ENCODE assay signal across 8 mouse cellular contexts in the genomic region with DNA sequence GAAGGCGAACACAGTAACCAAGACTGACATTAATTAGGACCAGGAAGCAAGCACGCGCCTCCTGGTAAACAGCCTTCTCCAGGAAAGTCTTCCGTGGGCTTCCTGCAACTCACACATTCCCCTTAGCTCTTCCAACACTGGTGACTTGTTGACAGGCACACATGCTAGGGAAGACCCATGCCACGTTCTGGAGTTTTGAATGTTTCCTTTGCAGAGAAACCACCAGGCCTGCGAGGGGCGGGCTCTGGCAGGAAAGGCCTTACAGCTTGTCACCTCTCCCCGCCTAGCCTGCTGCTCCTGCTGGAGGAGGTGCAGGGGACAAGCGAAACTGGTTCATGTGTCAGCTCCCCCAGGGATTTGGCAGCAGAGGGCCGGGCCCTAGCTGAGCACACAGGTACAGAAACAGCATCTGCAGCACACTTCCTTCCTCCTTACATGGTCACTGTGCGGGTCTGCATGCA. TPM values are rescaled to one million over a fixed set of nuclear protein-coding genes. Genes with fewer than 3 reads are reported as not detected.
A peak's percentile ranks its signal among the peaks of the same experiment; 100 is the strongest.
DNase-seq lines count a peak whose midpoint lies in the region; ATAC-seq and TF ChIP-seq lines count a peak whose summit lies in the region.

No protein-coding gene starts in this region.

- H3K4me2 ChIP-seq in intestine, embryonic 16.5 days (ENCODE audit: low read depth, low read length), result peak overlapping the region; percentile 53

- peak; percentile 77 for ATAC-seq in intestine, embryonic 16.5 days

- no peaks in the 10 kb centered on the region for H3K9me3 ChIP-seq in intestine, embryonic 16.5 days (ENCODE audit: control insufficient read depth, low read length)

- peak; percentile 4 to 9 for DNase-seq in frontal cortex, postnatal 36 days (ENCODE audit: low spot score in 2 of 2)
- no peak for DNase-seq in frontal cortex, adult 2 months (ENCODE audit: extremely low spot score in 1 of 2, low spot score in 1 of 2)
- peak; percentile 68 for DNase-seq in embryo, embryonic 11 days
- DNase-seq in heart, adult 18-20 months, result peak; percentile 49 to 56
- DNase-seq in lung, adult 2 months, result peak; percentile 61
- DNase-seq in ovary, adult 18-20 months (ENCODE audit: low spot score), result peak; percentile 37
- DNase-seq in urinary bladder, postnatal 36 days (ENCODE audit: low spot score in 2 of 2), result peak; percentile 60 to 82

- H3K36me3 ChIP-seq in intestine, embryonic 16.5 days (ENCODE audit: control insufficient read depth, insufficient read depth, low read length), result no peaks in the 10 kb centered on the region

- no peak for TF ChIP-seq CTCF in lung, adult 2 months (IDR thresholded peaks at IDR 0.05; ENCODE audit: insufficient read depth, low read length)

- H3K27ac ChIP-seq in intestine, embryonic 16.5 days (ENCODE audit: low read length), result peak overlapping the region; percentile 94

- H3K27me3 ChIP-seq in intestine, embryonic 16.5 days (replicated peaks; ENCODE audit: control insufficient read depth, insufficient read depth, low read length), result no peaks in the 10 kb centered on the region

- peak overlapping the region; percentile 23 for H3K4me3 ChIP-seq in intestine, embryonic 16.5 days (ENCODE audit: low read length)
- peak overlapping the region; percentile 8 for H3K4me3 ChIP-seq in lung, adult 2 months (replicated peaks; ENCODE audit: extremely low read depth, low read depth, low read length)

- 21% methylated on average over 11 of the region's 11 CpGs for WGBS in intestine, embryonic 16.5 days
- WGBS in lung, adult 2 months, result 13% methylated on average over 11 of the region's 11 CpGs

- peaks cover 14% of the 10 kb centered on the region for H3K4me1 ChIP-seq in intestine, embryonic 16.5 days (ENCODE audit: control insufficient read depth, insufficient read depth, low read length)
- peaks cover 14% of the 10 kb centered on the region for H3K4me1 ChIP-seq in lung, adult 2 months (ENCODE audit: control insufficient read depth, insufficient read depth, low read length)

- TF ChIP-seq POLR2A in lung, adult 2 months (IDR thresholded peaks at IDR 0.05; ENCODE audit: borderline replicate concordance, extremely low read depth, low read depth, low read length), result peak; percentile 28; the same call in 1 of the 2 replicates

- H3K9ac ChIP-seq in intestine, embryonic 16.5 days (ENCODE audit: low read depth, low read length), result peak overlapping the region; percentile 58

RNA-seq across cellular contexts. Expression of gene Arid1b, which starts 48.2 kb away (rescaled TPM):
- polyA plus RNA-seq in frontal cortex, adult 2 months (2012; rRNA removed), result 25.7 and 27.9 TPM in 2 replicates
- 10 to 100 TPM; 23.5 to 27.7 TPM for total RNA-seq in heart, adult 18-20 months (2021)
- 5.8 and 6.5 TPM in 2 replicates for polyA plus RNA-seq in intestine, embryonic 16.5 days (2015; fragmentation: Nextera tagmentation; extraction: Ambion mirVana)
- polyA plus RNA-seq in lung, adult 2 months (2012; rRNA removed), result 60.1 and 60.4 TPM in 2 replicates

Comparison
In these comparisons a context has a peak if more than half of its experiments do, and no peak if none do; other contexts are left out.
1. DNase-seq: peak in frontal cortex, postnatal 36 days (2 of 2), embryo, embryonic 11 days (single experiment), heart, adult 18-20 months (2 of 2), lung, adult 2 months (single experiment), ovary, adult 18-20 months (single experiment) and urinary bladder, postnatal 36 days (2 of 2); none in frontal cortex, adult 2 months (0 of 2).